Mouse (Mus musculus) left cerebral cortex, adult 9 months (tissue): ENCODE data around the gene Btnl10.
A peak's percentile ranks its signal among the peaks of the same experiment; 100 is the strongest.

Source experiments
- DNase-seq, 2 experiments: peaks; one replicate each; pipeline ENCODE4 v3.0.0; 2022; ENCODE audit warnings: low spot score in 2 of 2

Gene Btnl10

DNA sequence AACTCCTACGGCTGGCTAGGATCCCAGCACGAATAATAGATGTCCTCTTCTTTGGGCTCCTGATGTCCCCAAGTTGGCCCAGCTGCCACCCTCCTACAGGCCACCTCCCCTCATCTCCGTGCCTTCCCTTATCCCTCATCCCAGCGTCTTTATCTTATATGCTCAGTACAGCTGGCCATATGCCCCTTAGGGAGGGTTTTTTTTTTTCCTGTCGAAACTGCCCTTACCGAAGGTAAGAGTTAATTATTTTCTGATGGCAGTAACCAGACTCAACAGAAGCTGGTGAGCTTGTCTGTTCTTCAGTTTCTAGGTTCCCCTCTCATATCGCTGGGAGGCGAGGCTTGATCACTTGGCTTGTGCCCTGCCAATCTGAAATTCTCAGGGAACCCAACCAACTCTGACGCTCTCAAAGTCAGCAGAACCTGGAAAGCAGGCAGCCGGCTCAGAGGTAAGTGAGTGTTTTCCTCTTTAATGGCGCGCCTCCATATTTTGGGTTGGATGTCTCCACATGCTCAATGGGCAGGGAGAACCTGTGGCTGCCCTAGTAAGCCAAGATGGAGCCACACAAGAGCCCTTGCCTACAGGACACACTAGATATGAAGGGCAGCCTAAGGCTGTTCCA lies at the start of gene Btnl10:
Gene Btnl10, plus strand, starts transcription at position 164 of the 622 bp plus-strand sequence.
- DNase-seq = no peak

DNA sequence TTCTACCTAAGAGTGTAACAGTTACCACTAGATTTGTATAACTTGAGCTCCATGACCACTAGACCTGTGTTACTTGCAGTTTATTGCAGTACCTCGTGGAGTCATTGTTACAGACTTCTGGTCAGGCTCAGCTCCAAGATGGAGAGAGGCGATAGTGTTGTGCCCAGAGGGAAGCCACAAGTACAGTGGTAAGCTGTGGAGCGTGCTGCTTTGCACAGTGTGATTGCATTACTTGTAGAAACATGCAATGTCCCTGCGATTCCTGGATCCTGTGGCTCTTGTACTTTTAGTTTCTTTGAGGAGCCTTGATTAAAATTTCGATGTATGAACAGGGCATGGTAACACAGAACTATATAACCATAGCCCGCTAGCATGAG lies 49.8 kb upstream of the Btnl10 start:
- no peak for DNase-seq

DNA sequence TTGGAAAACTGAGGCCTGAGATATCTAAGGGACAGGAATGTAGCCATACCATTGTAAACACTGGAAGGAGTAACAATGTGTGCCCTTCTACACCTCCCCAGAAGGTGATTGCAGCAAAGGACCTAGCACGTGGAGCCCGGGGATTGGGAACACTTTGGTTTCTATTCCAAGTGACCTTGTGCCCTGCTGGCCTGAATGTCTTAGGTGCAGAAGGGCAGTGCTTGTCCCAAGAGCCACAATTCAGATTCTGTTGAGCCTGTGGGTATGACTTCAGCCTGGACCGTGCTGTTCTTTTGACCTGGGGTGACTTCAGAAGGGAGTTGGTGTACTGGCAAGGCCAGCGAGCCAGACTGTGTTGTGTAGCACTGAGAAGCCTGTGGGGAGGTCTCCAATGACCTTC lies 46.7 kb upstream of the Btnl10 start:
- no peak for DNase-seq

DNA sequence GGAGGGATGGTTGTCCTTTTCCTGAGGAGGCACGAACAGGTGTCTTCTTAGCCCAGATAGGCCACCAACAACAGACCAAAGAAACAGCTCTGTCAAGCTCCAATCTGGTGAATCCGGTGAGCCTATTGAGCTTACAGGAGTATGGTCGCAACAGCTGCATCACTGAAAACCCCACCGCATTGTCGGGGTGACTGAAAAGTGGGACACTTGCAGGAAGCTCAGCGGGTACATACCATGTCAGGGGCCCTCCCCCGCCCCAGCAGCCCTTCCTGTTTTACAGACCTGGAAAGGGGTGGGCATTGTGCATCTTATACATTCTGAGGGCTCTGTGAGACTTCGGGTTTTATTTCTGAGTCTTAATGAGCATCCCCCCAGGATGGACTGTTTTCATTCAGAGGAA lies 34.0 kb upstream of the Btnl10 start:
- DNase-seq = no peak

DNA sequence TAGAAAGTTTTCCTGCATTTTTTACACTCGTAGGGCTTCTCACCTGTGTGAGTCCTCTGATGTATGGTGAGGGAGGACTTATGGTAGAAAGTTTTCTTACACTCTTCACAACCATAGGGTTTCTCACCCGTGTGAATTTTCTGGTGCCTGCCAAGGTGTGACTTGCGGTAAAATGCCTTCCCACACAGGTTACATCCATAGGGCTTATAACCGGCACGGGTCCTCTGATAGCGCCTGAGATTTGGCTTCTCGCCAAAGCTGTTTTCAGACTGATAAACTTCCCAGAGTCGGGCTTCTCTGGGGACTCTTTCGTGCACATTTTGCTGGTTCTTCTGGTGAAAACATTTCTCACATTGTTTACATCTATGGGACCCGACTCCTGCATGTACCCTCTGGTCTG lies 27.2 kb upstream of the Btnl10 start:
- no peak for DNase-seq

DNA sequence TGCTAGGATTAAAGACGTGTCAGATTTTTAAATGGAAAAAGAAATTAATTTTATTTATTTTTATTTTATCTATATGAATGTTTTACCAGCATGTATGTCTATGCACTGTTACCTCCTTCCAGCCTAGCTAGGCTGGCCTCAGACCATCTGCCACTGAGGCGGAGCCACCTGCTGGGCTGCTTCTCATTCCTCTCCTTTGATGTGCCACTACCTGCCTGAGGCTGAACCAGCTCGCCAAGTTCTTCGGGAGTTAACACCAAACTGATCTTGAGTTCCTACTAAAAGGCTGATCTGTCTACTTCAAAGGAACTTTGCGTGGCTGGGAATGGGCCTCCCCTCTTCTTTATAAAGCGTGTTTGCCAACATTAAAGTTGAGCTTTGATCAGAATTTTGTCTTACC lies 23.3 kb upstream of the Btnl10 start:
- DNase-seq = no peak

DNA sequence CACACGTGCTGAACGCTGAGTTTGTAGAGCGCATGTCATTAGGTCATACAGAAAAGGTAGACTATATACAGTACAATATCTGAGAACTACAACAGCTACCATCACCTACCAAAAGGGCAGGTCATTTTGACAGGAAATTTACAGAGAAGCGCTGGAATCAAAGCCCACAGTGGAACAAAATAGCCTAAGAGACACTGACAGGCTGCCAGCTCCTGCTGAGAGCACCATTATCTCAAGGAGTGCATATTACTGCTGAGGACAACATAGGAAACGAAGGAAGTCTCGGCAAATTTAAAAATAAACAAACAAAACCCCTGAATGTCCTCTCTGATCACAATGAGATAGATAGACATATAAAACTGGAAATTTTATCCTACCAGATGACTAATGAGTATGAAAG lies 20.2 kb upstream of the Btnl10 start:
- DNase-seq = no peak

DNA sequence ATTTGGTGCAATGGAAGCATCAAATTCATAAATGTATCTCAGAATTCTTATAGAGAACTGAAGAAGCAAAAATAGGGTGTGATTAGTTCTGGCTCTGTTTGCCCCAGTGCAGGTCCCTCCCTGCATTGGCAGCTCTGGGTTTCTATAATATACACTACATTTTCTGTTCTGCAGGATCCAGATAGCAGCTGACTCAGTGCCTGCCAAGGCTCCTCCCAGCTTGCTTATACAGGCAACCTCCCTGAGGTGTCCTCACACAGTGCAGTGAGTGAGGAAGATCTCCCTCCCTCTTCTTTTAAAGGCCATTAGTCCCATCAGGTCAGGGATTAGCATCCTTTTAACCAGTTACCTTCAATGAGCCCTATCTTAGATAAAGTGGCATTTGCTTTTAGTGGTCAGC lies 16.6 kb upstream of the Btnl10 start:
- no peak for DNase-seq

DNA sequence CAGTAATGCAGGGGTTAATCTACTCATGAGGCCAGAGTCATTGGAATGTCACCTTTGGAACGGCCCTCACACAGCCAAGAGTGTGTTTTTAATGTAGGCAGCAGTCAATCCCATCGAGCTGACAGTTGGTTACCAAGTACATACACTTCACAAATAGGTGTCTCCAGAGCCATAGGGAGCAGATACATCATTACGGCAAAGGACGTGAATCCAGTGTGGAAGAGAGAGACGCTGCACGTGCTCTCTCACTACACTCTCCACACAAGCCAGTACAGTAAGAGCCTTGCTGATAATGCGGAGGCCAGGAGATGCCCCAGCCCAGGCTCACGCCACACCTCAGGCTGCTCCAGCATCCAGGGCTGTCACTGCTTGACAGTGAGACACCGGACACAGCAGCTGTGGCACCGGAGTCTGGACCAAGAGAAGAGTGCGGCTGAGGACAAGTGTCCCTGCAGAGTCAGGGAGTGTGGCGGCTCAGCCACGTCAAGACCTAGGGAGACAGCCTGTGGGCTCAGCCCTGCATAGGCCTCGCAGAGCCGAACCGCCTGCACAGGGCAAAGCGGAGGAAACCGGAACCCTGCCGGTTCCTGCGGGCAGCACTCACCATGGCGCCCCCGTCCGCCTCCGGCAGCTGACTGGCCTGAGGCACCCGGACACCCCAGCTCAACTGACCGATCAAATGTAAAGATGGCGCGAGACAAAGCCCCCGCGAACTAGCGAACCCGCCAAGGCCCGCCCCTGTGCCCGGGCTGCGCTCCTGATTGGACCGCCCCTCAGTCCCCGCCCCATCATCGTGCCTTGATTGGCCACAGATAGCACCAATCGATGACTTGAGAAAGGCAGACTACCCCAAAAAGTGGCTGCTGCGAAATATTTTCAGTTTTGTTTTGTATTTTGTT lies 13.9 kb upstream of the Btnl10 start, which contains the start of gene Zfp39:
Gene Zfp39, minus strand, starts transcription at position 715 of the 899 bp plus-strand sequence.
- DNase-seq = peak; percentile 86 to 97

DNA sequence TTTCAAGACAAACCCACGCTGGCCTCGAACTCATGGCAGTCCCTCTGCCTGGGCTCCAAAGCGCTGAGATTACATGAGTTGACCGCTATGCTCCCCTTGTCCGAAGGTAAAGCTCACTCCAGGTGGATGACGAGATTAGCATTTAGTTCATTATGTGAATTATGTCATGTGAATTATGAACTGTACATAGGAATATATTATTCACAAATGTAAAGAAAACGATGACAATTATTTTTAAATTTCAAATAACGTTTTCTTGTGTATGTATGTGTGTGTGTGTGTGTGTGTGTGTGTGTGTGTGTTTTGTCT lies 13.3 kb upstream of the Btnl10 start:
- no peak for DNase-seq

DNA sequence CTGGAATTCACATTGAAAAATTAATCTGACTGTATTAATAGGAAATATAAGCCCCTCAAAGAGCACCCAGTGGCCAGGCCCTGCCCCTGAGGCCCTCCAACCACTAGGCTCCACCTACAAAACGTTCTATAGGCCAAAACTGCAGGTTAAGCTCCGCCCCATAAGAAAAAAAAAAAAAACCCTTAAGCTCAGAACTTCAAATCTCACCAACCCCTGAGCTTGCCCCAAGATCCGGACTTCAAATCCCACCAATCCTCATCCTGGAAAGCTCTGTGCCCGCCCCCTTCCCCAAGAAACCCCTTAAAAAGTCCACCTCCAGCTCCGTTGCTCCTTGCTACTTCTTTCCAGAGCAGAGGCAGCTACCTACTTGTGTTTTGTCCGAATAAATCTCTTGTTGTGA lies 12.9 kb upstream of the Btnl10 start:
- DNase-seq = no peak

DNA sequence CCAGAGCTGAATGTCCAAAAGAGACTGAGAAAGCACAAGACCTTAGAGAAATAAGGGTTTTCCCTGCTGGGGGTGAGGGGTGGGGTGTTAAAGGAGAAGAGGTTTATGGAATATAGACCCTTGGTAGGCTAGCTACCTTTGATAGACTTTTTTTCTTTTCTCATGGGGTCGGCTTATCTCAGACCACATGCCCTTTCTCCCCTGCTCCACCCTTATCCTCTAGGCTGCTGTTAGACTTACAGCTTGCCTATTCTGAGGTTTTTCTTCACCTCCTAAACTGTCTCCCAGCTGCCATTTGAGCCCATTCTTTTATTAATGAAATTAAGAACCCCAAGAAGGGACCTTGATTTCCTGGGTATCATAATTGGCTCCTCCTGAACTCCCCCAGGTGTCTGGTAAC lies 3.9 kb upstream of the Btnl10 start:
- DNase-seq = no peak

DNA sequence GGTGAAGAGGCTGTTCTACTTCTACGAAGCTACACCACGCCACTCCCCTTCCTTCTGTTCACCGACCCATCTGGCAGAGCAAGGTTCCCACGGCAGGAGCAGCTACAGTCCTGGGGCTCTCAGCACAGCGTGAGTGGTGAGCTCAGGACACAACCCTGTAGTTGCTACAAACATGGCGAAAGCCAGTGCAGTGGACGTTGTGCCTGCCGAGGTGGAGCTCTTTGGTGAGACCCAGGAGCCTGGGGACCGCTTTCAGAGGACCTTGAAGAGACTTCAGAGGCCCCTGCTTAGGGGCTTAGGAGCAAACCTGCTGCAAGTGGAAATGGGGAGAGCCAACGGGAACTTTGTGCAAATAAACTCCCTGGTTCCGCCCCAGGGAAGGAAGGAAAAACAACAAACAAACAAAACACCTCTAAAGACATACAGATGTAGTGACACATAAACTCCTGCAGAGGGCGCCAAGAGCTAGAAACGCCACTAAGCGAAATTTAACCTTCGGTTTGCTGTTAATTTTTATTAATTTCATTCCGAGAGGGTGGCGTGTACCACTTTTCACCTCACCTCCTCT lies 3.2 kb upstream of the Btnl10 start:
- no peak for DNase-seq

DNA sequence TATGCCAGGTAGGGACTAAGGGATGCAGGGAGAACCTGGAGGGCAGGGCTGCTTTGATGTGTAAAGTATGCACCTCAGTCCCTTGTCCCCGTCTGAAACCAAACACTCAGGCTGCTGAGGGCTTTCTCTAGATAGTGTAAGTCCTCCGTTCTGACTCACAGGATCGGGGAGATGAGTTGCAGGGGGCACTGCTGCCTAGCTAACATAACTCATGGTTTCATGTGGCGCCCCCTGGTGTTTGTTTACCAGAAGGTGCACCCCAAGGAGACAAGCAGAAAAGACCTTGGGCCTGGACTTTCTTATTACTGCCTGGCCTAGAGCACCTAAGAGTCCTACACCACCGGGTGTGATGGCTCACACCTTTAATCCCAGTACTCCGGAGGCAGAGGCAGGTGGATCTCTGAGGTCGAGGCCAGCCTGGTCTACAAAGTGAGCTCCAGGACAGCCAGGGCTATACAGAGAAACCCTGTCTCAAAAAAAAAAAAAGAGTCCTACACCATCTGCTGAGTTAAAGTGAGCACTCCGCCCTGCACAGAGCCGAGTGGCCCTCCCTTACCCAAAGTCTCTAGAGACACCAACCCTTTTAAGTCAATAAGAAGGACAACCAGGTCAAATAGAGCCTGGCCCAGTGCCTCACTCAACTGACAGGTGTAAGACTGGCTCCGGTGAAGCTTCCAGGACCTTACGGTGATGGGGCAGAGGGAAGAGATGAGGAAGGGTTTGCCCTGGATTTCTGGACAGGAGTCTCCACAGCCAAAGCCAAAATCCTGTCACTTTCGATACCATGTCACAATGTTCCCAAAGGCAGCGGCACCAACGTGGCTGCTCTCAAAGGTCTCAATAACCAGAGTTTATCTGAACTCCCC lies 596 bp upstream of the Btnl10 start:
- DNase-seq = no peak

DNA sequence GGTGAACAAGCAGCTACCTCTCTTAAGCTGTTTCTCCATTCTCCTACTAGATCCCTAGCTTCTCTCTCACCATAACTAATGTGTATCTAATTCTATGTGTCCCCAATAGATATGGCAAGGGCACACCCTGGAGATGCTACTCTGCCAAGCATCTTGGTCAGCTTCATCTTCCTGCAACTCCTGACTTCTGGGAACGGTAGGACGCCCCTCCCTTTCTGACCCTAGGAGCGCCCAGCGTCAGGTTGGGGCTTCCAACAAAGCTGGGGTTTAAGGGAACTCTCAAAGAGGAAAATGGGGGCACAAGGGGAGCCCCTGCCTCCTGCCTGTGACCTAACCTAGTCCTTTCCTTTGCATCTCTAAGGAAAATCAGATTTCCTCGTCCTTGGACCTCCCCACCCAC lies 1.1 kb downstream of the Btnl10 start:
- DNase-seq = no peak

DNA sequence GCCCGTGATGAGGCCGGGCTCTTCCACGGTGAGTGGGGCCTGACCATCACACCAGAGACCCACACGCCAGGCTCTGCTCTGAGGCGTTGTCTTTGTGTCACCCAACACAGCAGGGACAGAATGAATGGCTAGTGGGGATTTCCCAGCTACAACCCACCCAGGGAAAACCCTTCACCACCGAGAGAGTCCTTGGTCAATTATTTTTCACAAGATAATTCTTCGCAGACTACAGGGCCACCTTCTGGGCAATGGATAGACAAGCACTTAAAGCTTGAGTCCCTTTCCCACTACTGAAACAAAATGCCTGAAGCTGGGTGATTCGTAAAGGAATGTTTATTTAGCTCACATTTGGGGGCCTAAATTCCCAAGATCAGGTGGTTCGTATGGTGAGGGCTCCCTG lies 4.7 kb downstream of the Btnl10 start:
- DNase-seq = no peak

DNA sequence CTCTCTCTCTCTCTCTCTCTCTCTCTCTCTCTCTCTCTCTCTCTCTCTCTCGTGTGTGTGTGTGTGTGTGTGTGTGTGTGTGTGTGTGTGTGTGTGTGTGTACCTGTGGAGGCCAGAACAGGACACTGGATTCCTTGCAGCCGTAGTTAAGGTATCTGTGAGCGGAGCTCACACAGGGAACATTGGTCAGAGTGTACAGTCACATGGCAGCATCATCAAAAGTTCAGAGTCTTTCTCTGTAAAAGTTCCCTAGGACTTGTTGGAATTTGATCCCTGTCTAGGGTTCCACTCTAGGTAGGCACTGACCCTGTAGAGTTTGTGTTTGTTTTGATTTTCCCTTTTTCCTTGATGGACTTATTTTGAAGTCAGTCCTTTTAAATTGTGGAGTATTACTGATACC lies 8.9 kb downstream of the Btnl10 start:
- DNase-seq = no peak

DNA sequence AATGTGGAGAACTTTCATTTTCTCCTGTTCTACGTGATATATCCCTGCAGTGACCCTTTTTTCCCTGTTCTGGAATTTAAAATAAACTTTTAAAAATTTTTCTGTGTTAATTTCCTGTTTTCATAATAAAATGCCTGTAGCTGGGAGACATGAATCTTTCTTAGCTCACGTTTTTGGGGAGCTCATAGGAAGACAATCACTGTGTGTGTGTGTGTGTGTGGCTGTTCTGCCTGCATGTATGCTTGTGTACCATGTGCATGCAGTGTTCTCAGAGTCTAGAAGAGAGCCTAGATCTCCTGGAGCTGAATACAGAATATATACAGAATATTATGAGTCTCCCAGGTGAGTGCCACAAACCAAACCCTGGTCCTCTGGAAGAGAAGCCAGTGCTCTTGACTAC lies 9.3 kb downstream of the Btnl10 start:
- no peak for DNase-seq

DNA sequence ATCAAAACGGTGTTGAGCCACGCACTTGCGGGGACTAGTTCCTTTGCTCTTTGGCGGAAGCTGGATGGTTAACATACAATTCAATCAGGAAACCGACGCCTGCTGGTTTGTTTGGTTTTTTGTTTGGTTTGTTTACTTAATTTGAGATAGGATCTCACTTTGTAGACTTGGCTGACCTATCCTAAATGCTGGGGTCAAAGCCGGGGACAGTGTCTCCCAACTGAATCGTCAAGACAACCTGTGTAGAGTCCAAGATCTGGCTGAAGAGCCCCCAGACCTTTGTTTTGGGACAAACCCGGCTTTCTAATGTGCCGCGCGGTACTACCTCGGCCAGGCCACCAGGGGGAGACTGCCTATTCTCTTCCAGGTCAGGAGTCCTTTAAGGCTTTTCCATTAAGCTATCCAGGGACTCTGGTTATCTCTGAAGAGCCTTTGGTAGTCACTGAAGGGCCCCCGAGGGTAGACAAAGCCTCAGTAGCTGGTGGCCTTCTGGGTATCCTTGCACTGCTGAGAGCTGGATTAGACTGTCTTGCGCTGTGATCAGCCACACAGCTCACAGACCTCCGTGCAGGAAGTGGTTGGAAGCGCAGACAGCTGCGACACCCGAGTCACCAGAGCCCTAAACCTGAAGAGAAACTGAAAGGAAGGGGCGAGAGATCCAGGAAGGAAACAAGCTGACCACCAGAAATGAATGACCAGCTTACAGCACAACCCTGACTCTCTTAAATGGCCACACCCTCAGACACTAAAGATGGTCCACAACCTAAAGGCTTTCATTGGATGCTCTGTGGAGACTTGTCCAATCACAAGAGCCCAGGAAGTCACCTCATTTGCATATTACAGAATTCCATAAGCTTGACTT lies 10.3 kb downstream of the Btnl10 start:
- DNase-seq = no peak

DNA sequence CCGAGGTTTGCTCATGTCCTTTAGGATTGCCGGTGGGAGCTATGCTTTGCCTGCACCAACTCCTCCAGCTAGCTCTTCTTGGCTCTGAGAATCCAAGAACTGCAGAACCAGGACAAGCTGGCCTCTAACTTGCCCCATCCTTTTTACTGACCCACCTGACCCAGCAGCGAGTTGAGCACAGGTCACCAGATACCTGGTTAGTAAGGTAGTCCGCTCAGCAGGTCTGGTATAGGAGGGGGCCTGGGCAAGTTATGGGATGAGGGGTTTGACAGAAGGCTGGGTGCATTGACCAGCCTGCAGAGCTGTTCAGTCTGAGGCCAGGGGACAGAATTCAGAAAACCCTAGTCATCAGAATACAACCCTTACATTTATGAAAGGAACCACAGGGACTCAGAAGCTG lies 11.3 kb downstream of the Btnl10 start:
- no peak for DNase-seq

DNA sequence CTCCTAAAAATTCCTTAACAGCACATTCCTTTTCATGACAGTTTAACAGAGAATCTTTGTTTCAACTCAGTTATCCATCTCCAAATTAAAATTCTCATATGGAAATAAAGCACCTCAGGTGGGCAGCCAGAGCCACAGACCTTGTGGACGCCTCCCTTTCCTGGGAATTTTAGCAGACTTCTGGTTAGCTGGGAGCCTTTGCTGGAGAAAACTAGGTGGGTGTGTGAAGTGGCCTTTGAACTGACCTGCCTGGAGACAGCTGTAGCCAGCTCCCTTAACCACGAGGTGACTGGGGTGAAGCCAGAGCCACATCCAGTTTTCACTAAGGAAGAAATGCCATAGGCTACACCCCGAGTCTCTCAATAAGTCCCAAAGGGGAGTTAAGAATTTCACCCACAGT lies 11.9 kb downstream of the Btnl10 start:
- no peak for DNase-seq
